Mouse (Mus musculus): ENCODE measurements around the gene Arid1b. TPM values are rescaled to one million over a fixed set of nuclear protein-coding genes. Genes with fewer than 3 reads are reported as not detected.
A peak's percentile ranks its signal among the peaks of the same experiment; 100 is the strongest.
"Not testable (repeated sequence)": the region's sequence is repeated elsewhere in the genome, so short reads cannot be mapped to it uniquely, and the experiment has no call there.

Arid1b gene
- polyA plus RNA-seq, 1 experiment from 2014 or later = 2.2 TPM

DNA sequence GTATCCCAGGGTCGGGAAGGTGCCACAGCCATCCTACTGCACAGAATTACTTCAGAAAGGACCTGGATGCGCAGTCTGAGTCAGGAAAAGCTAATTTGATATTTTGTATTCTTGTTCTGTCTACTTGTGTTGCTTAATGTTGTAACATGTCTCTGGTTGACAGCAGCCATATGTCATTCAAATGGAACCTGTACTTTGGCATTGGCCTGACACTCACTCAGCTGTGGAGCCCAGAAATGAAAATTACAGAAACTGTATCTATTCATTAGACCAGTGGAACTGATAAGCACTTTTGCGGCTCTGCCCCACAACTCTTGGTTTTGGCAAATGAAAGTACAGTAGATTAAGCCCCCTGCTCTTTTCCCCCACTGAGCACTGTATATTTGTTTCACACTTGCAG, 89.4 kb downstream of the Arid1b start:
- H3K4me1 ChIP-seq (ENCODE audit: insufficient read depth) = peaks cover 46% of the 10 kb centered on the region
- no peak overlapping the region for H3K9ac ChIP-seq (replicated peaks)
- no peak for DNase-seq
- ATAC-seq = no peak
- no peaks in the 10 kb centered on the region for H3K36me3 ChIP-seq (replicated peaks; ENCODE audit: insufficient read depth, low read length)
- no peak overlapping the region for H3K4me3 ChIP-seq (ENCODE audit: low read depth, low read length)
- H3K9me3 ChIP-seq (ENCODE audit: low read length) = no peaks in the 10 kb centered on the region
- H3K4me2 ChIP-seq (ENCODE audit: low read depth, low read length) = no peak overlapping the region
- H3K27me3 ChIP-seq (ENCODE audit: insufficient read depth, low read length) = no peaks in the 10 kb centered on the region
- TF ChIP-seq CTCF (IDR thresholded peaks at IDR 0.05; ENCODE audit: low read depth) (no peak), EP300 (IDR thresholded peaks at IDR 0.05; ENCODE audit: low read depth) (no peak)
- WGBS (ENCODE audit: insufficient replicate concordance) = 76% methylated on average over 3 of the region's 3 CpGs
- H3K27ac ChIP-seq (ENCODE audit: low read depth) = peak overlapping the region; percentile 46; the same call in 1 of the 2 replicates

DNA sequence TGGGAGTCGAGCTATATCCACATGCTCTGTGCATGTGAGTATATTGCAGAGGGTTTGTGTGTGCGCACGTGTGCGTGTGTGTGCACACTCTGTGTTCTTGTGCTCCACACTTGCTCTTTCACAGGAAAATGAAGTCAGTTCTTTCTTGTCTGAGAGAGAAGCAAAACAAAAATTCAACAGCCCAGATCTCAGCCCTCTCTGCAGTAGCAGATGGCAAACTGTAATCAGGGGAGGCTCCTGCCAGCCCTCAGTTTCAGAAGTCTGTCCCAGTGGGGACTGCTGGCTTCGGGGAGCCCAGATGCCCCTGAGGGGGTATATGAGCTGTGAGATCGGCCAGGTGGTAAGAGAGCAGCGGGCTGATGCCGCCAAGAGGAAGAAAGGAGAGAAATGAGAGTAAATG, 90.0 kb downstream of the Arid1b start:
- H3K9ac ChIP-seq (replicated peaks) = no peak overlapping the region
- H3K36me3 ChIP-seq (replicated peaks; ENCODE audit: insufficient read depth, low read length) = no peaks in the 10 kb centered on the region
- TF ChIP-seq CTCF (IDR thresholded peaks at IDR 0.05; ENCODE audit: low read depth) (no peak), EP300 (IDR thresholded peaks at IDR 0.05; ENCODE audit: low read depth) (no peak)
- H3K4me3 ChIP-seq (ENCODE audit: low read depth, low read length) = no peak overlapping the region
- H3K27me3 ChIP-seq (ENCODE audit: insufficient read depth, low read length) = no peaks in the 10 kb centered on the region
- H3K9me3 ChIP-seq (ENCODE audit: low read length) = no peaks in the 10 kb centered on the region
- peak; percentile 37 for DNase-seq
- H3K4me2 ChIP-seq (ENCODE audit: low read depth, low read length) = no peak overlapping the region
- peak overlapping the region; percentile 46; the same call in 1 of the 2 replicates for H3K27ac ChIP-seq (ENCODE audit: low read depth)
- peak; percentile 35; the same call in 1 of the 2 replicates for ATAC-seq
- WGBS (ENCODE audit: insufficient replicate concordance) = 63% methylated on average over 8 of the region's 8 CpGs
- H3K4me1 ChIP-seq (ENCODE audit: insufficient read depth) = peaks cover 48% of the 10 kb centered on the region

DNA sequence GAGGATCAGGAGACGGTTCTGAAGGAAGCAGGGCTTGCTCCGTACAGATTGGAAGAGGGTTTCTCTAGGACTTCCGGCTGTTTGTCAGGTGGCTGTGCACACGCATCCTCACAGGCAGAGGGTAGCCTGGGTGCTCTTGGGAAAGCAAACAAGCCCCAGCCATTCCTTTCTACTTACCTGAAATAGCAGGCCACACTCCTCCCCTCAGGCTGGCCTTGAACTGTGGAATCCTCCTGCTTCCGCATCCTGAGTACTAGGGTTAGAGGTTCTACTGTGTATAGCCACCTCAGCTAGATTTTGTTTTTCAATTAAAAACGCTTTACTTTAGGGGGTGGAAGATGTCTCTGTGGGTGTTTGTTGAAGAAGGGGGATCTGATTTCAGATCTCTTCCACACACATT, 90.9 kb downstream of the Arid1b start:
- Histone ChIP-seq H3K4me2 (ENCODE audit: low read depth, low read length) (no peak overlapping the region), H3K36me3 (replicated peaks; ENCODE audit: insufficient read depth, low read length) (no peaks in the 10 kb centered on the region), H3K4me3 (ENCODE audit: low read depth, low read length) (no peak overlapping the region), H3K27me3 (ENCODE audit: insufficient read depth, low read length) (no peaks in the 10 kb centered on the region), H3K9me3 (ENCODE audit: low read length) (no peaks in the 10 kb centered on the region), H3K4me1 (ENCODE audit: insufficient read depth) (peaks cover 53% of the 10 kb centered on the region), H3K9ac (replicated peaks) (no peak overlapping the region), H3K27ac (ENCODE audit: low read depth) (peak overlapping the region; percentile 57)
- TF ChIP-seq CTCF (IDR thresholded peaks at IDR 0.05; ENCODE audit: low read depth) = no peak
- no peak for TF ChIP-seq EP300 (IDR thresholded peaks at IDR 0.05; ENCODE audit: low read depth)
- ATAC-seq (no peak; the same call in 1 of the 2 replicates), DNase-seq (no peak)
- 61% methylated on average over 6 of the region's 6 CpGs for WGBS (ENCODE audit: insufficient replicate concordance)

DNA sequence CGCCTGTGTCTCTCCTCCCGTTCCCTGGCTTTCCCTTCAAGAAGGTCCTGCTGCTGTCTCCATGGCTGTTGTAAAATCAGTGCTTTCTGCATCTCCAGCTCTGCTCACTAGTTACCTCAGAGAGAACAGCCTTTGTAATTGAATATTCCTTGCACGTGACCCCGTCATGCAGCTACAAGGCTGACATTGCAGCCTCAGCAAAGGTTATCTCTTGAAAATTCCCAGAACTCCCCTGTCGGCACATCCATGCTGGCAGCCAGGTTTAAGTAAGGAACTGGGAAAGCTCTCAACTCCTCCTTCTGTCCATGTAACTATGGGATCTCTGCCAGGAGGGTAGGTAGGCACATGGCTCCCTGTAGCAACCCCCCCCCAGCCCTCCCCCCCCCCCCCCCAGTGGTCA, 91.8 kb downstream of the Arid1b start:
- H3K27me3 ChIP-seq (ENCODE audit: insufficient read depth, low read length) = no peaks in the 10 kb centered on the region
- no peak overlapping the region for H3K9ac ChIP-seq (replicated peaks)
- no peaks in the 10 kb centered on the region for H3K9me3 ChIP-seq (ENCODE audit: low read length)
- ATAC-seq (no peak), DNase-seq (no peak)
- no peak overlapping the region for H3K4me3 ChIP-seq (ENCODE audit: low read depth, low read length)
- no peak overlapping the region for H3K4me2 ChIP-seq (ENCODE audit: low read depth, low read length)
- WGBS (ENCODE audit: insufficient replicate concordance) = 56% methylated on average over 5 of the region's 5 CpGs
- H3K36me3 ChIP-seq (replicated peaks; ENCODE audit: insufficient read depth, low read length) = no peaks in the 10 kb centered on the region
- no peak for TF ChIP-seq EP300 (IDR thresholded peaks at IDR 0.05; ENCODE audit: low read depth)
- TF ChIP-seq CTCF (IDR thresholded peaks at IDR 0.05; ENCODE audit: low read depth) = no peak
- no peak overlapping the region for H3K27ac ChIP-seq (ENCODE audit: low read depth)
- peaks cover 49% of the 10 kb centered on the region for H3K4me1 ChIP-seq (ENCODE audit: insufficient read depth)

DNA sequence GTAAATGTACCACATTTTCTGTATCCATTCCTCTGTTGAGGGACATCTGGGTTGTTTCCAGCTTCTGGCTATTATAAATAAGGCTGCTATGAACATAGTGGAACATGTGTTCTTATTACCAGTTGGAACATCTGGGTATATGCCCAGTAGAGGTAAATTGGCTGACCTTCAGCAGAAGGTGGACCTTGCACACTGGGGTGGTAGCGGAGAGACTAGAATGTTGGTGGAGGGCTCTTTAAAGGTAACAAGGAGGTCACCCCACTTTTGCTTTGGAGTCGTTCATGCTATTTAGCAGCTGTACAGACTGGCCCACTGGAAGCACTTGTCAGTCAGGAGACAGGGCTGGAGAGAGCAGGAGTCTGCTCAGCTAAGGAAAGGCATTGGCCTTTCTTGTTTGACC, 94.1 kb downstream of the Arid1b start:
- Histone ChIP-seq H3K27ac (ENCODE audit: low read depth) (peak overlapping the region; percentile 67), H3K4me1 (ENCODE audit: insufficient read depth) (peaks cover 48% of the 10 kb centered on the region)
- 37% methylated on average over 2 of the region's 2 CpGs for WGBS (ENCODE audit: insufficient replicate concordance)
- not testable (repeated sequence) for DNase-seq; H3K9me3 ChIP-seq (ENCODE audit: low read length); H3K9ac ChIP-seq (replicated peaks); H3K4me3 ChIP-seq (ENCODE audit: low read depth, low read length); H3K36me3 ChIP-seq (replicated peaks; ENCODE audit: insufficient read depth, low read length); H3K27me3 ChIP-seq (ENCODE audit: insufficient read depth, low read length); H3K4me2 ChIP-seq (ENCODE audit: low read depth, low read length); ATAC-seq

DNA sequence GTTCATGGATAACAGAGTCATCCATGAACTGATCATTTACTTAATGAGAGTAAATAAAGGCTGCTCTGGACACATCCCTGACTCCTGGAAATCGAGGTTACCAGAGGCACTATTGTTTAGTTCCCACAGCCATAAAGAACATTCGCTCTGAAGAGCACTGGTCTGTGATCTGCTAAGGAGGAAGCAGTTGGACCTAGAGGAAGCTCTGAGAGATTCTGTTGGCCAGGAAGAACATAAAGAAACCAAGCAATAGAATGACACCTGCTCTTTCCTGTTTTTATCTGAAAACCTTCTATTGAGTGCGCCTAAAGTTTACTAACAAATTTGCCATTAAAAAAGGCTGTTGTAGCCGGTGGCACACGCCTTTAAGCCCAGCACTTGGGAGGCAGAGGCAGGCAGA, 94.7 kb downstream of the Arid1b start:
- H3K27ac ChIP-seq (ENCODE audit: low read depth) = peak overlapping the region; percentile 67
- no peak overlapping the region for H3K4me3 ChIP-seq (ENCODE audit: low read depth, low read length)
- TF ChIP-seq CTCF (IDR thresholded peaks at IDR 0.05; ENCODE audit: low read depth) = no peak
- TF ChIP-seq EP300 (IDR thresholded peaks at IDR 0.05; ENCODE audit: low read depth) = no peak
- H3K36me3 ChIP-seq (replicated peaks; ENCODE audit: insufficient read depth, low read length) = no peaks in the 10 kb centered on the region
- H3K9me3 ChIP-seq (ENCODE audit: low read length) = no peaks in the 10 kb centered on the region
- no peak overlapping the region for H3K4me2 ChIP-seq (ENCODE audit: low read depth, low read length)
- H3K27me3 ChIP-seq (ENCODE audit: insufficient read depth, low read length) = no peaks in the 10 kb centered on the region
- ATAC-seq = peak; percentile 18; the same call in 1 of the 2 replicates
- no peak for DNase-seq
- 31% methylated on average over 5 of the region's 5 CpGs for WGBS (ENCODE audit: insufficient replicate concordance)
- no peak overlapping the region for H3K9ac ChIP-seq (replicated peaks)
- H3K4me1 ChIP-seq (ENCODE audit: insufficient read depth) = peaks cover 51% of the 10 kb centered on the region

DNA sequence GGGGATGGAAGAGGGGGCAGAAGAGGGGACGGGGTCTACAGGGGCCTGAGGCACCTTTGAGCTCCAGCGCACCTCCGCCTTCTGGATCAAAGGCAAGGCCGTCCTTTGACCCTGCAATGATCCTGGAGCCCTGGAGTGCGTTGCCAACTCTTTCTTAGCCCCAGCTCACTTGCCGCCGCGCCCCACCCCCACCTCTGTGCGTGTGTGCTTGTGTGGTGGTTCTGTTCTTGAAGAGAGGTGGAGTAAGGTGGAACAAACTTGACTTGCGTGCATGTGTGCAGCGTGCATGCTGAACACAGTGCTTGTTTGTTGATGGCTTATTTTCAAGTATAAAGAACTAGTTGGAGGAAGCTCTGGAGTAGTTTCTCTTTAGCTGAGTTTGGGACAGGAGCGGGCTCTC, 95.4 kb downstream of the Arid1b start:
- Histone ChIP-seq H3K4me3 (ENCODE audit: low read depth, low read length) (peak overlapping the region; percentile 19), H3K4me2 (ENCODE audit: low read depth, low read length) (peak overlapping the region; percentile 63), H3K4me1 (ENCODE audit: insufficient read depth) (peaks cover 53% of the 10 kb centered on the region), H3K9me3 (ENCODE audit: low read length) (no peaks in the 10 kb centered on the region), H3K27me3 (ENCODE audit: insufficient read depth, low read length) (no peaks in the 10 kb centered on the region), H3K36me3 (replicated peaks; ENCODE audit: insufficient read depth, low read length) (no peaks in the 10 kb centered on the region), H3K9ac (replicated peaks) (peak overlapping the region; percentile 50; the same call in 1 of the 2 replicates), H3K27ac (ENCODE audit: low read depth) (peak overlapping the region; percentile 67)
- TF ChIP-seq EP300 (IDR thresholded peaks at IDR 0.05; ENCODE audit: low read depth) (no peak), CTCF (IDR thresholded peaks at IDR 0.05; ENCODE audit: low read depth) (no peak)
- DNase-seq (peak; percentile 61), ATAC-seq (peak; percentile 26; the same call in 1 of the 2 replicates)
- 20% methylated on average over 12 of the region's 12 CpGs for WGBS (ENCODE audit: insufficient replicate concordance)

All from liver, postnatal 0 days (tissue).